Mouse (Mus musculus) forelimb bud, embryonic 11.5 days (tissue): Measurements from ENCODE around the gene Minpp1.
"Not testable (repeated sequence)": the region's sequence is repeated elsewhere in the genome, so short reads cannot be mapped to it uniquely, and the experiment has no call there.

Experiments
- DNase-seq: peaks from one replicate; pipeline ENCODE4 v3.0.0-alpha.2; 2012; ENCODE audit warnings: low read depth, low spot score

Minpp1 gene

DNA sequence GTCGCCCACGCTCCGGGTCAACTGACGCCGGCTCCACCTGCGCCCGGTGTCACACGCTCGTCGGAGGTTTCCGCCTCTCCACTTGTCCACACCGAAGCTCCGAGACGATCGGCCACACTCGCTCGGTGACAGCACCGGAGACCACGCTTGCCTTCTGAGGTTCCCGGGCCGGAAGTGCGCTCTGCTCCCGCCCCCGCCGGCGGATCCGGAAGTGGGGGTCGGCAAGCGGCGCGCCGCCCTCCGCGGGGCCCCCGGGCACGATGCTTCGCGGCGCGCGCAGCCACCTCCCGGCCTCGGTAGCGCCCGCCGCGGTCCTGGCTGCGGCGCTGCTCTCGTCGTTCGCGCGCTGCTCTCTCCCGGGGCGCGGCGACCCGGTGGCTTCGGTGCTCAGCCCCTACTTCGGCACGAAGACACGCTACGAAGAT lies at the start of gene Minpp1:
Gene Minpp1, plus strand, starts transcription at position 89 of the 425 bp plus-strand sequence.
- peak; percentile 73 for DNase-seq

DNA sequence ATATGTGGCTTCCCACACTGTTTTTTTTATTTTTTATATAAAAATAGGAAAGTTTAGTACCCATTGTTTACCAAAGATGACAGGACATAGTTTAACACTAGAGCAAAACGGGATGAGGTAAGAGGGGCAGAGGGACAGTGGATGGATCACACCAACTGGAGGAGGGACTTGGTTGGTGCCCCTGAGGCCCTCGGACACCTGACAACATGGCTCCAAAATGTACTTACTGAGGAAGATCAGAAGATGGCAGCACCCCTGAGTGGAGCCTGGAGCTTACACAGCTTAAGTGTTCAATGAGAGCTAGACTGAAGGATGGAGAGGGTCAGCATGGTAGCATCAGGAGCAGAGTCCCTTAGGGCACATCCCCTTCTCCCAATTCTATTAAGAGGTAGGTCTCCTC lies 46.2 kb upstream of the Minpp1 start:
- DNase-seq, result no peak

GRCm38 (mm10) chr19:32441568-32441967 lies 44.0 kb upstream of the Minpp1 start:
- no peak for DNase-seq

GRCm38 (mm10) chr19:32448931-32449330 lies 36.6 kb upstream of the Minpp1 start:
- no peak for DNase-seq

- DNase-seq, result no peak
Observed at GRCm38 (mm10) chr19:32452231-32452630, 33.3 kb upstream of the Minpp1 start.

GRCm38 (mm10) chr19:32456744-32457143 lies 28.8 kb upstream of the Minpp1 start:
- DNase-seq, result no peak

GRCm38 (mm10) chr19:32457631-32458030 lies 27.9 kb upstream of the Minpp1 start:
- not testable (repeated sequence) for DNase-seq

- no peak for DNase-seq
Observed at GRCm38 (mm10) chr19:32463037-32463436, 22.5 kb upstream of the Minpp1 start.

DNA sequence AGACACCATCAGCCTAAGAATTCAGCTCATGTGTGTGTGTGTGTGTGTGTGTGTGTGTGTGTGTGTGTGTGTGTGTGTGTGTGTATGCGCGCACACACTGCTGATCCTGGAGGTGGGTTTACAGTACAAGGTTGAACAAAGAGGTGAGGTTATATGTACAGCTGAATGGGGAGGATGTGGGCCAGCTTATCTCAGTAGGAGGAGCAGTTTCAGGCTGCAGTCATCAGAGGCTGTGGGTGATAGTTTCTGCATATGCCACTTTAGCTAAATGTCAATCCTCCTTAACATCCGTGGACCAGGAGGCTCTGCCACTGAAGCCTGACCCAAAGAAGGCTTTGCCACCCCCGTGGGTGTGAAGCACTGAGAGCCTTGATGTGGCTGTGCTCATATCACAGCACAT lies 20.3 kb upstream of the Minpp1 start:
- DNase-seq, result no peak

GRCm38 (mm10) chr19:32466478-32466877 lies 19.1 kb upstream of the Minpp1 start, which contains the start of gene Rpl9-ps6:
Rpl9-ps6 (minus strand) TSS chr19:32466578.
- DNase-seq, result no peak

GRCm38 (mm10) chr19:32467325-32467724 lies 18.2 kb upstream of the Minpp1 start:
- DNase-seq, result no peak

GRCm38 (mm10) chr19:32470059-32470497 lies 15.5 kb upstream of the Minpp1 start:
- DNase-seq, result peak; percentile 56

- DNase-seq, result no peak
Observed at GRCm38 (mm10) chr19:32470570-32471263, 14.9 kb upstream of the Minpp1 start.

- DNase-seq, result no peak
Observed at GRCm38 (mm10) chr19:32476016-32476711, 9.4 kb upstream of the Minpp1 start.

- DNase-seq, result no peak
Observed at GRCm38 (mm10) chr19:32476712-32477052, 8.9 kb upstream of the Minpp1 start.

- DNase-seq, result no peak
Observed at GRCm38 (mm10) chr19:32480255-32480654, 5.3 kb upstream of the Minpp1 start.

- DNase-seq, result no peak
Observed at GRCm38 (mm10) chr19:32480791-32481442, 4.7 kb upstream of the Minpp1 start.

GRCm38 (mm10) chr19:32481511-32481910 lies 4.1 kb upstream of the Minpp1 start:
- no peak for DNase-seq

DNA sequence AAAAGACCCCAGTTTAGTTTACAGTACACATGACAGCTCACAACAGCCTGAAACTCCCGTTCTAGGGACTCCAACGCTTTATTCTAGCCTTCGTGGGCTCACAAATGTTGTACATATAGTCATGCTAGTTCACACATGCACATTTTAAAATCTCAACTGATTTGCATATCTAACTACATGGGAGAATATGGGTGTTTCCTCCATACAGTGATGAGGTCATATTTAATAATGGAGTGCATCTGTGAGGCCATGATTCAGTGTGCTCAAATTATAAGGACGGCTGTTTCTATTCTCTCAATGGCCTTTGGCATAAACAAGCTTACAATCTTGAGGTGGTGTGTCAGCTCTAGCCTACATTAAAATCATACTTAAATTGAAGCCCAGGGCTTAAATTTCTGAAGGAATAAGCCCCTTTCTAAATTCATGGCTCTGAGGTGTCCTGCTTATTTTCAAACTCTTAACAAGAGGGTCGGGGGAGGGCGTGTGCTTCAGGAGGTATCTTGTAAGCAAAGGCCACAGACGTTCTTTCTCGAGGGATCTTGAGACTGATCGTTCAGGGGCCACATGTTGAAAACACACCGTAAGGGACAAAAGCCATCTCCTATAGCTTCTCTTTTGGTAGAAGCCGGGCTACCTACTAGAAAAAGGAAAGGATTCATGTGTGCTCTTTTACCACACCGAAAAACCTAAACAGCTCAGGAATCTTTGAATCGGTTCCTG lies 468 bp upstream of the Minpp1 start:
- no peak for DNase-seq

- DNase-seq, result not testable (repeated sequence)
Observed at GRCm38 (mm10) chr19:32486106-32486724, 646 bp downstream of the Minpp1 start.

DNA sequence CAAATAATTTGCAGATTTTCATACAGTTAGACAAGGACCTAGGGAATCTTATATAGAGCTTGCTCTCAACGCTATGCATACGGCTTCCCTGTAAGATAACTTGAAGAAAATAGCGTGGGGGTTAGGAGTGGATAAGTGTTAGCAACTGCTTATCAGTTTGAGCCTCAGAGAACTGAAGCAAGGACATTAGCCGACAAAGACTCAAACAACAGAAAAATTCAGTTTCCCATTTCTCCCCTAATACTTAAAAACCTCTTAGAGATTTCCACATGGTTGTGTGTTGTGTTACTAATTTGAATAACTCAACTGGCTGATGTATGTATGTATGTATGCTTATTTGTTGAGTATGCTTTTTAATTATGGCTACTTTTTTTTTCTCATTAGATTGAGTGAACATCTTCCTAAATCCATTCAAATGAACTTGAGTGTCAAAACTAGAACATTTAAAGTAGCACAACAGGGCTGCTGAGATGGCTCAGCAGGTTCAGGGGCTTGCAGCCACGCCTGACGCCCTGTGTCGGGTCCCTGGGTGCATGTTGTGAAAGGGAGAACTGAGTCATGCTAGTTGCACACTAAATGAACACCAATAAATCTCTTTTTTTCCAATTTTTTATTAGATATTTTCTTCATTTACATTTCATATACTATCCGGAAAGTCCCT lies 2.2 kb downstream of the Minpp1 start:
- DNase-seq, result no peak
